Mouse (Mus musculus): ENCODE data around the gene Tmco4.
"Not testable (repeated sequence)": the region's sequence is repeated elsewhere in the genome, so short reads cannot be mapped to it uniquely, and the experiment has no call there.

The Tmco4 gene

DNA sequence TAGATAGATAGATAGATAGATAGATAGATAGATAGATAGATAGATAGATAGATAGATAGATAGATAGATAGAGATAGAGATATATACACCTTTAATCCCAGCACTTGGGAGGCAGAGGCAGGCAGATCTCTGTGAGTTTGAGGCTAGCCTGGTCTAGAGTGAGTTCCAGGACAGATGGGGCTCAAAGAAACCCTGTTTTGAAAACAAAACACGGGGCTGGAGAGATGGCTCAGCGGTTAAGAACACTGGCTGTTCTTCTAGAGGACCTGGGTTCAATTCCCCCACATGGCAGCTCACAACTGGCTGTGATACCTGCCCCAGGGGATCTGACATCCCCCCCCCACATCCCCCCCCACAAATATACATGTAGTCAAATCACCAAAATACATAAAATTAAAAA, 1.9 kb downstream of the Tmco4 start:
- not testable (repeated sequence) for DNase-seq

DNA sequence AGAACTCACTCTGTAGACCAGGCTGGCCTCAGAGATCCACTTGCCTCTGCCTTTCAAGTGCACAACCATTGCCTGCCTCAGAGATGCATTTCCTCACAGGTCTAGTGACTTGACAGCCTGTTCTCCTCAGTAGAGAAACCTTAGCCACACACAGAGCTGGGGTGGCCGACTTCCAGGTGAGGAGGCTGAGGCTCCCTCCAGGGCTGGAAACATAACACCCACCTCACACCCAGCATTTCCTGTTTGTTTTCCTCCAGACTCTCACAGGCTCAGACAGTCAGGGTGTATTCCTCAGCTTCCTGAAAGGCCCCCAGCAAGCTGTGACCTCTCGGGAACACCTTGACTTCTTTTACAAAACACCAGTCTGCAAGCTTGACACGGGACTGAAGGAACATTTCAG, 2.5 kb downstream of the Tmco4 start:
- DNase-seq = no peak

DNA sequence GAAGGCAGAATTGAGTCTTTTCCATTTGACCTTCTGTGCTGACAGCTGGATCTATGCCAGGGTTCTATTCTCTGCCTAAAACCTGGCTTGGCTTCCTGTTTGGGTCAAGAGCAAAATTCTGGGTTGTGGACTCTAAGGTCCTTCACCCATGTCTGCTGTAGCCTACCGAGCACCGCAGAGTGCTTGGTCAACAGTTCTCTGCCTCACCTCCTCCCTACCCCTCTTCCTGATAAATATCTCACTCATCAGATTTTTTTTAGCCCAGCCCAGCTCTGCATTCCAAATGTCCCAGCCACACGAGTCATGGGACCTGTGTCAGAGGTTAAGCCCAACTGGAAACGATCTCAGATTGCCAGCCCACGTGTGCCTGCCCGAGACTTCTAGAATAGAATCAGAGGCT, 3.4 kb downstream of the Tmco4 start:
- DNase-seq = no peak

DNA sequence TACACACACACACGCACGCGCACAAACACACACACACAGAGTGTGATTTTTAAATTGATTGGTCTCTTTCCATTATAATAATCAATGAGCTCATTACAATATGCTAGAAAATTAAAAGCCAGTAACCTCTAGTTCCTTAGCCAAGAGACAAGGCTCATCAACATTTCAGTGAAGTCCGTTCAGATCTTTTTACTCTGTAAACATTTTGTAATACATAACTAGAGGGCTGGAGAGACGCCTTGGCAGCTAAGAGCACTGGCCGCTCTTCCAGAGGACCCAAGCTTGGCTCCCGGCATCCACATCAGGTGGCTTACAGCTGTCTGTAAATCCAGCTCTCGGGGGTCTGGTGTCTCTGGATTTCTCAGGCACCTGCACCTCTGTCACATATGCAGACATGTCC, 7.3 kb downstream of the Tmco4 start:
- no peak for DNase-seq

DNA sequence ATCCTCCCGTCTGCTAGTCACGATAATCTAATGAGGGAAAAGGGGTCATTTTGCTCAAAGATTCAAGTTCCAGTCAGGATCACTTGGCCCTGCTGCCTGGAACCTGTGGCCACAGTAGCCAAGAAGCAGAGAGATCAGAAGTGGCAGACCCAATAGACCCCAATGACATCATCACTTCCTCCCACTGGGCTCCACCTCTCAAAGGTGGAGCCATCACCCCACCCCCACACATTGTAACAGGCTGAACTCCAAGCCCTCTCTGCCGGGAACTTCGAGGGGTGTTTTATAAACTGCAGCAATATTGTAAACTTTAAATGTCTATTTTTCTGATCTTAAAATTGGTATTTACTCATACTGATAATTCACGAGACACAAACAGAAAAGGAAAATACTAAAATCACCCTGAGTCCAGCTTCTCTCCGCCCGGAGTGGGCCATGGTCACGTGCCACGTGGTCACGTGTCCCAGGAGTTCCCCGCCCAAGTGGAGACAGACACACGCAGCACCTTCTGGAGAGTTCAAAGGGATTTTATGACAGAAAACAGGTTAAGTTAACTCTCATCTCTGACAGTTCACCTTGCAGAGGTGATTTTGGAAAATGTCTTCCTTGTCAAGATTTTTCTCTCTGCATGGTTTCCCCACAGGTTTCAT, 8.2 kb downstream of the Tmco4 start:
- no peak for DNase-seq

DNA sequence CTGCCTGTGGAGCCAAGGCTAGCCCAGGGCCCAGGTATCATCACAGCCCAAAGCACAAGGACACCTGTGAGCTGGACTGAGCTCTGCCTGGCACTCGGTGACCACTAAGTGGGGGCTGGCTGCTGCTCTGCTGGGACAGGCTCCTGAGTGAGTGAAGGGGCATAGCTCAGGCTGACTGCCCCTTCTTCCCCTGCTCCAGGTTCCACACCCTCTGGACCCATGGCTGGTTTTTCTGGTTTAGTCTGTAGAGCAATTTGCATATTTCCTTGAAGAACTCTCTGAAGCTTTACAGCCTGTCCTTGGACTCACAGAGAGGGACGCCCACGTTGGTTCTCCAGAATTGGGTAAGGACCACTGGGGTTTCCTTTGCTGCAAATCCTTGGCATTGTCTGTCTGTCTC, 10.7 kb downstream of the Tmco4 start:
- DNase-seq = no peak

DNA sequence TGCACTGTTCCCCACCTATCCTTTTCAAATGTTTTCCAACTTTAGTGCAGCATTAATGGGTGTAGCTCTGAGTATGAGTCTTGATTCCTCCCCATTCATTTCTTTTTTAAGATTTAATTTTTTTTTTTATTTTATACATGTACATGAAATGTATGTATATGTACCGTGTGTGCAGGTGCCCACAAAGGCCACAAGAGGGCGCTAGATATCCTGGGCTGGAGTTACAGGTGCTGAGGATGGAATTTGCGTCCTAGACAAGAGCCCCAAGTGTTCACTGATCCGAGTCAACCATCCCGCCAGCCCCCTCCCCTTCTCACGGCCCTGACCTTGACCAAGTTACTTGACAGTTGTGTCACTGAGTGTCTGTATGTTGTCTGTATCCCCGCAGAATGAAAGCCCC, 12.1 kb downstream of the Tmco4 start:
- DNase-seq = no peak

DNA sequence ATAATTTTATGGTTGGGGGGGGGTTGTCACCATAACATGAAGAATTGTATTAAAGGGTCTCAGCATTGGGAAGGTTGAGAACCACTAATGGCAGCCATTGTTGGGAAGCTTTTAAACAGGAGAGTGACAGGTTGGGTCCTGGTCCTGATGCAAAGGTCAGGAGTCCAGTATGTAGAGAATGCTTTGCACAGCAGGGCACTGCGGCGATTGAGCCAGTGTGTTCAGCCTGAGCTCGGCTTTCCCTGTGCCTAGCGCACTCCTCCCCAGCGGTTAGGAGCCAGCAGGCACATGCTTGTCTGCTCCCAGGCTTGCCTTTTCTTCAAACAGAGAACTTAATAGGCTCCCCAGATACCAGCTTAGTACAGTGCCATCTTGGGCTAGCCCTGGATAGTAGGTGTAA, 13.6 kb downstream of the Tmco4 start:
- no peak for DNase-seq

DNA sequence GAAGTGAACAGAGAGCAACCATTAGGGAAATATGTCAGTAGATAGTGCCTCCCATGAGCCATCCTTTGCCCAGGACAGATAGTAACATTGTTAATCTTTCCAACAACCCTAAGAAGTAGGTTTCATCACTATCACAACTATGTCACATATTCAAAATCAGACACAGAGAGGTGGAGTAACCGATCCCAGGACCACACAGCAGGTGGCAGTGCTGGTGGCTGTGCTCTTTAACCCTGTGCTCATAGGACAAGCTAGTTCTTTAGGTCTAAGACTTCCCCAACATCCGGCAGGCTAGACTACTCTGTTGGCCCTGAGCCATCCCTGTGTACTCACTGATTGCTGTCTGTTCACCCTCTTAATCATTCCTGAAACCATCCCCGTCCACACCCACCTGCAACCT, 21.7 kb downstream of the Tmco4 start:
- no peak for DNase-seq

DNA sequence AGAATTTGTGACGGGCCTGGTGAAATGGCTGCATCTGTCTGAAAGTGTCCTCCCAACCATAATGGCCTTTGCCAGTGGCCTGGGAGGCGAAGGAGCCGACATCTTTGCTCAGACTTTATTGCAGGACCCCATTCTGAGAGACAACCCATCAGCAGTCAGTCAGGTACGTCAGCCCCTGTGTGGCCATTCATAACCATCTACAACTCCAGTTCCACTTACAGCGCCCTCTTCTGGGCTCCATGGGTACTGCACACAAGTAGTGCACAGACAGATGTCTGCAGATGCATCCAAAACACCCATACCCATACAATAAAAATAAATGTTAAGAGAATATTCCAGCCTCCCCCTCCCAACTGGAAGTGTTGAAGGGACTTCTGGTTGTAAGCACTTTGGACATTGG, 23.7 kb downstream of the Tmco4 start:
- DNase-seq = no peak

DNA sequence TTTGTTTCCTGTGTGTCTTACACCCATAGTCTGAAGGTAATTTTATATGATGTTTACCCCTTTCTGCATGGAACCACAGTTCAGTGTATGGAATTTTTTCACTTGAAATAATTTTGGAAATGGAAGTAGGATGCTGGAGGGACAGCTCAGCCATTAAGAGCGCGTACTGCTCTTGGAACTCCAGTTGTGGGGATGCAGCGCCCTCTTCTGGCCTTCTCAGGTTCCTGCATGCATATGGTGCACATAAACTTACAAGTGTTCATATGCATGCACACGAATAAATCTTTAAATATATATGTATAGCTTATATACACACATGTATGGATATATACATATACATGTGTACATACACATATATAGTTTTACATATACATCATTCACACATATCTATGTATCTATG, 24.4 kb downstream of the Tmco4 start:
- DNase-seq = no peak

DNA sequence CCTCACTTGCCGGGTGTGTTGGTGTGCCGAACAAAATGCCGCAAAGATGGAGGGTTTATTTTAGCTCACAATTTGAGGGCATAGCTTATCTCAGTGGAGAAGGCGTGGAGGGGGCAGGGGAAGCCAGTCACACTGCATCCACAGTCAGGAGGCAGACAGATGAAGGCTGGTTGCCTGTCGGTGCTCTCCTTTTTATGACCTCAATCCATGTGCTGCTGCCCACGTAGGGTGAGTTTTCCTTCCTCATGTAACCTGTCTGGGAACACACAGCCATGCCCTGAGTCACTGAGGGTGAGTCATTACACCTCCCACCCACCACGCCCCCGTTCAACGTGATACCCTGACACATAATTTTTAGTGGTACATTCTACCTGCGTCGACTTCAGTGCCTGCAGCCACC, 25.9 kb downstream of the Tmco4 start:
- DNase-seq = no peak

DNA sequence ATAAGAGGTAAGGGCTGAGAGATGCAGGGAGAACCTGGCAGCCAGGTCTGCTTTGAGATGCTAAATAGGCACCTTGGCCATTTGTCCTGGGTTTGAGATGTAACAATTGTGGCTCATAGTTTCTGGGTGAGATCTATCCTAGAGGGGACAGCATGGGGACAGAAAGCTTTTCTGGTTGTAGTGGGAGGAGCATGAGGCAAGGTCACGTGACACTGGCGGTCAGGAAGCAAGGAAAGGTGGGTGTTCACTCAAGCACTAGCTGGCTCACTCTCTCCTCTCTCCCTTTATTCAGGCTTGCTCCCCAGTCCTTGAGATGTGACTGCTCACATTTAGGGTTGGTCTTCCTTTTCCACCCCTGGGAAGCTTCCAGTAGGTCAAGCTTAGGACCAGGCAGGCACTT, 28.3 kb downstream of the Tmco4 start:
- DNase-seq = no peak

DNA sequence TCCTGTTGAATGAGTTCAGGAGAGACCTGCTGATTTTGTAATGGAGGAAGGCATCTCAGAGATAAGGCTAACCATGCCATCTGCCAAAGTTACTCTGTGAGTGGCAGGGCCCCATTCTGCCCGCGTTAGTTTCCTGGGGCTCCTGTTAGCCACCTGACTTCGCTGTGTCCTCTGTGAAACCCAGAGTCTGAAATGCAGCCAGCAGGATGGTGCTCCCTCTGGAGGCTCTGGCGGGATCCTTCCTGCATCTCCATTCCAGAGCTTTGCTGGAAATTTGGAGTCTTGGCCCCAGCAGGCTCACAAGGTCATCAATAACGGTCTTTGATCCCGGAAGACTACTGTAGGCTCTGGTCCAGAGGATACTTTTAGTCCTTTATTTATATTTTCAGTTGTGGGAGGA, 28.7 kb downstream of the Tmco4 start:
- DNase-seq = no peak

DNA sequence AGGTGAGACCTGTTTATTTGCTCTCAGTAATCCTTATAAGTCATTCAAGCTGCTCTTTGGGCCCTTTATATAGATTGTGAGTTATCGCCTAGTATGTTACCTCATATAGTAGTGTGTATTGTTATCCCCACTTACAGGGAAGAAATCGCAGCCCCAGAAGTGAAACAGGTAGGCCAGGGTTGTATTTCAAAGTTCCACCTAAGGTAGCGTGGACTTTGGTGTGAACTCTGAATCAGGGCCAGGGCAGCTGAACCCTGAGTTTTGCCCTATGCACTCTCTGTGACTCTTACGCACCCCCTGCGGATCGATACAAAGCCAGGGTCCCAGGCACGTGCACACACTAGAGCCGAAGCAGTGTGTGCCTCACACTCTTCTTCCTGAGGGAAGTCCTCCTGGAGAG, 31.4 kb downstream of the Tmco4 start:
- DNase-seq = no peak

DNA sequence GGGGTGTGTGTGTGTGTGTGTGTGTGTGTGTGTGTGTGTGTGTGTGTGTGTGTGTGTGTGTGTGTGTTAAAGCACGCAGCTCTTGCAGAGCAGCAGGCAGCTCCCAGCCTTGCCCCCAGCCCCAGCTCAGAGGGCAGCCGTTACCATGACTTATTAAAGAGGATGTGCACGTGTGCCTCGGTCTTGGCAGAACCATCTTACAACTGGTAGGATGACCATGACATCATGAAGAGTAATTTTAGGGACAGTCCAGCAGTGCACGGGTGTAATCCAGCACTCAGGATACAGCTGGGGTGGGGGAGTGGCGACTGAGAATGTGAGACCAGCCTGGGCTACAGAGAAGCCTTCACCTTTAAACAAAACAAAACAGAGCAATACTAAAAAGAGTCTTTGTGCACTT, 32.5 kb downstream of the Tmco4 start:
- DNase-seq = no peak

DNA sequence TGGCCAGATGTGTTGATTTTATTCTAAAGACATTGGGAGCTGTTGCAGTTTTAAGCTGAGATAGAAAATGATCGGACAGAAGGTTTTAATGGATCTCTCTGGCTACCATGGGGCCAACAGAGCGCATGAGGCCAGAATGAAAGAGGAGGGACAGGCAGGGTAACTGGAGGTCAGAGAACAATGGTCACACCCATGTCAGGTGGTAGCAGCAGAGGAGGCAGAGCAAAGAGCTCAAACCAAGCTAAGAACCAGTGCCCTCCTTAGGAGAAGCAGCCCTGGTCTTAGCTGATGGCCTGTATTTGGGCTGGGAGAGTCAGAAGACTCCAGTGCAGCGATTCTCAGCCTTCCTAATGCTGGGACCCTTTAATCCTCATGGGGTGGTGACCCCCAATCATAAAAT, 34.7 kb downstream of the Tmco4 start:
- no peak for DNase-seq

DNA sequence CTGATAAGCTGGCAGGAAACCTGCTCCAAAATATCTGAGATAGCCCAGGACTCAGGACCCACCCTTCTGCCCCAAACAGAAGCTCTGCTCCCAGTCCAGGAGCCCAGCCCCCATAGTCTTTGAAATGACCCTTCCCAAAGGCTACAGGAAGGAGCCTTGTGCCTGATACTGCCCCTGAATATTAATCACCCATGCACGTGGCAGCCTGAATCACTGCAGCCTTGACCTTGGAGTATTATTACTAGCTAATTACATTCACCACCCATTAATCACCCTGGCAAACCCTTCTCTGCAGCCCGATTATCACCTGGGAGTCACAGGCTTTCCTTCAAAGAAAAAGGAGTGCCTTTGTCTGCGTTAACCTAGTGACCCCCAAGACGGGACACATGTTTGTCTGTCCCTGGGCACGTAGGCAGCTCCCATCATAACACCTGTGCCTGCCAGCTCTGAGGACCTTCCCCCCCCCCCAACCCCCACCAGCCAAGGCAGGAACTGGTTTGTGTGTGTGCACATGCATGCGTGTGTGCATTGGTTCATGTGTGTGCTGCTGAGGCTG, 35.4 kb downstream of the Tmco4 start:
- no peak for DNase-seq

DNA sequence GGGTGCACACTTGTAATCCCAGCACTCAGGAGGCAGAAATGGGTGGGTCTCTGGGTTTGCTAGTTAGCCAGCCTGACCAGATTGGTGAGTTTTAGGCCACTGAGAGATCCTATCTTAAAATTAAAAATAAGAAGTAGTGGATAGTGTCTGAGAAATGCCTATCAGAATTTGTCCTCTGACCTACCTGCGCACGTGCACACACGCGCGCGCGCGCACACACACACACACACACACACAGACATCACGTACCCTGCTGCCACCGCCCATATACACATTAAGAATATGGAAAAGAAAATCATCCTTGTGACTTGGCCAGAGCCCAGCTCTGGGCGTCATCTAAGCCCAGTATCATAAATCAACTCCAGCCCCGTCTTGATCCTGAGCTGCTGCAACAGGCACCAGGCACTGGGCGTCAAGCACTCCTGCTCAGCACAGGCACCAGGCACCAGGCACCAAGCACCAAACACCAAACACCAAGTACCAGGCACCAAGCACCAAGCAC, 38.6 kb downstream of the Tmco4 start:
- no peak for DNase-seq

DNA sequence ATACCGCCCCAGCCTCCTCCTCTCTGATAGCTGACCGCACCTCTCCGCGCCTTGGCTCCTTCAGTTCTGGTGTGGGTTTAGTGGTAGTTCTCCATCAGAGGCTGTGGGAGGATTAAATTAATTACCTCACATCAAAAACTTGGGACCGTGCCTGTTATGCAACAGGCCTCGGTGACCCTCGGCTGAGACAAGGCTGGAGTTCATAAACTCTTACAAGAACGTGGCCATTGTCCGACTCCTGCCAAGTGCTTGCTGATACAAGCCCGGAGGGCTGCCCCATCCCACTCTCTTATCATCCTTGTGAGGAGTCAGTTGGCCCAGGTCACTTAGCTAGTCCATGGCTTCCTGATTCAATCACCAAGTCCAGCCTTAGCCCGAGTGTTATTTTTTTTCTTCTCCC, 40.6 kb downstream of the Tmco4 start:
- no peak for DNase-seq

DNA sequence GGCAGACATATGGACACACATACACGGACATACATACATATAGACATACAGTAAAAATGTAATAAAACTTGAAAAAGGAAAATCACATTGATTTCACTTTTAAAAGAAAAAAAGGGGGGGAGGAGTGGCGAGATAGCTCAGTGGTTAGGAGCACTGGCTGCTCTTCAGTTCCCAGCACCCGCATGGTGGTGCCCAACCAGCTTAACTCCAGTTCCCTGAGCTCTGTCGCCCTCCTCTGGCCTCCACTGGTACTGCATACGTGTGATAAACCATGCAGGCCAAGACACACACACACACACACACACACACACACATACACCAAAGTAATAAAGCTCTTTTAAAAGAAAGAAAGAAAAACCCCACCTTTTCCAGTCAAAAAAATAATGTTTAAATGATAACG, 42.1 kb downstream of the Tmco4 start:
- no peak for DNase-seq

DNA sequence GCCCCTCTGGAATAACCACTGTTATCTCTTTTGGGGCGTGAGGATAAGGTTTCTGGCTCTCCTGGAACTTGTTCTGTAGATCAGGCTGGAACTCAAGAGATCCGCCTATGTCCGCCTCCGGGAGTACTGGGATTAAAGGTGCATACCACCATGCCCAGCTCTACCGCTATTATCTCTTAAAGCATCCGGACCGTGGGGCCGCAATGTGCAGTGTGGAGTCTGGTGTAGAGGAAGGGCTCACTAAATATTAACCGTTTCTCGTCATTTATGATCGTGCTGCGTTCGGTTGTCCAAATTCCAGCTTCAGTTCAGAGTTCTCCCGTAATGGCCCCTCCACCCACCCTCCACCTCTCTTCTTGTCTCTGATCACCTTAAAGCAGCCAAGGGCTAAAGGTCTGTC, 45.7 kb downstream of the Tmco4 start:
- DNase-seq = no peak

DNA sequence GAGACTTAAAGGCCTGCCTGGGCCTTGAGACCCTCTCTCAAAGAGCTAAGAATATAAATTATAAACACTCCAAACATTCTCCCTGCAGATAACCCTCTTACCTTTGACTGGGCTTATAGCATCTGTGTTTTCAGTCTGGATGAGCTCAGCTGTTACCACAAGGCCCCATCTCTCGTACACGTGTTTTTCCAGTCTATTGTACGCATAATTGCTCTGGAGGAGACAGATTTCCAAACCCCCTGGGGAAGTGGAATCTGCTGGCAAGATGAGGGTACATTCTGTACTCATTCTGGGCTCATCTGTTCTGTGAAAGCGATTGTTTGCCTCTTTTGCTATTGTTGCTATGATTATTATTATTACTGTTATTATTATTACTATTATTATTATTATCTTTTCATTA, 46.3 kb downstream of the Tmco4 start:
- no peak for DNase-seq

DNA sequence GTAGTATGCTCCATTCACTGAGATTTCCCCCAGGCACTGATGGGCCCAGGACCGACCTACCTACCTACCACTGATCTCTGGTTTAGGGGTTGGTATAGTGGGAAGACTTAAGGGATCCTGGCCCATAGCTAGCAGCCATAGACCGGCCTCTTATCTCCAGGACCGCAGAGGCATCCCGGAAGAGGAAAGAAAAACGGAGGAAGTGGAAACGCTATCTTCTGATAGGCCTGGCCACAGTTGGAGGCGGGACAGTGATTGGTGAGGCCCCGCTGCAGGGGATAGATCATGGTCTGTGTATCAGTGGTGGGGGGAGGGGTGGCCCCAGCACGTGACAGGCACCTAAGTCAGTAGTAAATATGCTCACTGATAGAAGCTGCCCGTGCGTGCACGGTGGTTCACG, 46.7 kb downstream of the Tmco4 start:
- no peak for DNase-seq

DNA sequence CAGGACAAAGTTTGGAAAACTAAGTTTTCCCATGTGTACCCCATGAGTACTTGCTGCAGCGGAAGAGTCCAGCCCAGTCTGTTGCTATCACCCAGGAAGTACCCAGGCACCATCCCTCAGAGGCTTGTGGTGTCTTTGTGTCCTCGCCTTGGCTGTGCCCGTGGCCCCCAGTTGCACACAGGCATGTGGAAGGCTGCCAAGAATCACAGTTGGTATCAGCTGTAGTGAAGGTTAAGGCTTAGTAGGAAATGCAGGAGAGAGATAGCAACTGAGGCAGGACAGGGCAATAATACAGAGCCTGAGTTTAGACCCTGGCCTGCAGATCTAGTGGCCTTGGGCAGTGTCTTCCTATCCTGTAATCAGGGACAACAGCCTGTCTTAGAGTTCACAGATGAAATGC, 47.7 kb downstream of the Tmco4 start:
- no peak for DNase-seq
